Mouse (Mus musculus) lung, postnatal 0 days (tissue): ENCODE results near the gene Hoxd8.

Source experiments
- CTCF ChIP-seq: IDR thresholded peaks from 2 replicates; pipeline ENCODE4 v1.5.1; 2016; ENCODE audit warnings: antibody characterized with exemption, mild to moderate bottlenecking
- EP300 ChIP-seq: IDR thresholded peaks from 2 replicates; pipeline ENCODE4 v1.6.1; 2016; ENCODE audit warnings: antibody characterized with exemption, mild to moderate bottlenecking, control low read depth

GRCm38 (mm10) chr2:74720955-74721491 lies 16.6 kb downstream of the Hoxd8 start:
- TF ChIP-seq EP300 (no peak), CTCF (no peak)
